Mouse (Mus musculus): Measurements from ENCODE around the gene Cysltr2.

DNA sequence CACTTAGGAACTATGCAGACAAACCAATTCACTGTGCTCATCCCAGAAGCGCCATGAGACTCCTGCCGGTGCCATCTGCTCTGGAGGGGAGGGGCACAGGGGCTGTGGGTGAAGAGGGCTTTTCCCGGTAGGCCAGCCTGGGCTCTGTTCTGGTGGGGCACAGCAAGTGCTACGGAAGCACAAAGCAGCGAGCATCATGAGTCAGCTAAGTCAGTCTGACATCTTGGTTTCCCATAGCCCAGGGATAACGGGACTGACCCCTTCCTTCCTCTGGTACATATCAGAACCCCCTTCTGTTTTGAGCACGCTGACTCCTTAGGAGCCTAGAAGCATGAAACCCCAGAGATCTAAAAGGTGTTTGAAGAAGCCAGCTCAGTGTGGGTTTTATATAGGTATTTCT is 15.5 kb upstream of the Cysltr2 start:
- TF ChIP-seq CTCF (IDR thresholded peaks at IDR 0.05; ENCODE audit: low read depth) (no peak), EP300 (IDR thresholded peaks at IDR 0.05; ENCODE audit: low read depth) (no peak)
